Mouse (Mus musculus): ENCODE results near the gene Il4ra. TPM values are rescaled to one million over a fixed set of nuclear protein-coding genes. Genes with fewer than 3 reads are reported as not detected.

Il4ra gene
- polyA plus RNA-seq, 1 experiment from 2014 or later, result 2.9 TPM

GRCm38 (mm10) chr7:125572737-125573136 lies 20.8 kb downstream of the Il4ra start:
- DNase-seq (ENCODE audit: low spot score) (no peak), ATAC-seq (replicated peaks; ENCODE audit: low FRiP score) (no peak)
- no peaks in the 10 kb centered on the region for H3K4me1 ChIP-seq (replicated peaks; ENCODE audit: control insufficient read depth, insufficient read depth, low read length)
- no peaks in the 10 kb centered on the region for H3K27me3 ChIP-seq (ENCODE audit: control insufficient read depth, insufficient read depth, low read length)
- no peak overlapping the region for H3K4me3 ChIP-seq (ENCODE audit: low read depth, low read length)
- H3K9ac ChIP-seq (ENCODE audit: low read length), result no peak overlapping the region
- no peak overlapping the region for H3K27ac ChIP-seq (ENCODE audit: low read depth, low read length)
- H3K9me3 ChIP-seq (ENCODE audit: control insufficient read depth, low read length), result no peaks in the 10 kb centered on the region
- H3K36me3 ChIP-seq (ENCODE audit: control insufficient read depth, insufficient read depth, low read length), result no peaks in the 10 kb centered on the region
- H3K4me2 ChIP-seq (ENCODE audit: low read depth, low read length, severe bottlenecking), result no peak overlapping the region
- WGBS, result 82% methylated on average over 6 of the region's 6 CpGs

- 83% methylated on average over 2 of the region's 2 CpGs for WGBS
Measured at GRCm38 (mm10) chr7:125573849-125574248, 21.9 kb downstream of the Il4ra start.

GRCm38 (mm10) chr7:125574832-125575231 lies 22.9 kb downstream of the Il4ra start:
- Histone ChIP-seq H3K4me3 (ENCODE audit: low read depth, low read length) (no peak overlapping the region), H3K36me3 (ENCODE audit: control insufficient read depth, insufficient read depth, low read length) (no peaks in the 10 kb centered on the region), H3K9ac (ENCODE audit: low read length) (no peak overlapping the region), H3K4me2 (ENCODE audit: low read depth, low read length, severe bottlenecking) (no peak overlapping the region), H3K27me3 (ENCODE audit: control insufficient read depth, insufficient read depth, low read length) (no peaks in the 10 kb centered on the region), H3K9me3 (ENCODE audit: control insufficient read depth, low read length) (no peaks in the 10 kb centered on the region), H3K4me1 (replicated peaks; ENCODE audit: control insufficient read depth, insufficient read depth, low read length) (no peaks in the 10 kb centered on the region), H3K27ac (ENCODE audit: low read depth, low read length) (no peak overlapping the region)
- 90% methylated on average over 3 of the region's 3 CpGs for WGBS
- ATAC-seq (replicated peaks; ENCODE audit: low FRiP score) (no peak), DNase-seq (ENCODE audit: low spot score) (no peak)

More at GRCm38 (mm10) chr7:125573849-125574248, 21.9 kb downstream of the Il4ra start:
- DNase-seq (ENCODE audit: low spot score), result no peak
- H3K4me2 ChIP-seq (ENCODE audit: low read depth, low read length, severe bottlenecking), result no peak overlapping the region
- ATAC-seq (replicated peaks; ENCODE audit: low FRiP score), result no peak
- no peaks in the 10 kb centered on the region for H3K4me1 ChIP-seq (replicated peaks; ENCODE audit: control insufficient read depth, insufficient read depth, low read length)
- no peak overlapping the region for H3K4me3 ChIP-seq (ENCODE audit: low read depth, low read length)
- H3K36me3 ChIP-seq (ENCODE audit: control insufficient read depth, insufficient read depth, low read length), result no peaks in the 10 kb centered on the region
- no peak overlapping the region for H3K27ac ChIP-seq (ENCODE audit: low read depth, low read length)
- no peak overlapping the region for H3K9ac ChIP-seq (ENCODE audit: low read length)
- no peaks in the 10 kb centered on the region for H3K9me3 ChIP-seq (ENCODE audit: control insufficient read depth, low read length)
- no peaks in the 10 kb centered on the region for H3K27me3 ChIP-seq (ENCODE audit: control insufficient read depth, insufficient read depth, low read length)

- Histone ChIP-seq H3K9me3 (ENCODE audit: control insufficient read depth, low read length) (no peaks in the 10 kb centered on the region), H3K27me3 (ENCODE audit: control insufficient read depth, insufficient read depth, low read length) (no peaks in the 10 kb centered on the region), H3K27ac (ENCODE audit: low read depth, low read length) (no peak overlapping the region), H3K4me3 (ENCODE audit: low read depth, low read length) (no peak overlapping the region), H3K9ac (ENCODE audit: low read length) (no peak overlapping the region), H3K4me1 (replicated peaks; ENCODE audit: control insufficient read depth, insufficient read depth, low read length) (no peaks in the 10 kb centered on the region), H3K36me3 (ENCODE audit: control insufficient read depth, insufficient read depth, low read length) (no peaks in the 10 kb centered on the region), H3K4me2 (ENCODE audit: low read depth, low read length, severe bottlenecking) (no peak overlapping the region)
- no peak for DNase-seq (ENCODE audit: low spot score)
- WGBS, result 91% methylated on average over 16 of the region's 16 CpGs
- ATAC-seq (replicated peaks; ENCODE audit: low FRiP score), result no peak
Measured at GRCm38 (mm10) chr7:125575738-125576540, 24.0 kb downstream of the Il4ra start.

GRCm38 (mm10) chr7:125576982-125577381 lies 25.1 kb downstream of the Il4ra start:
- H3K4me1 ChIP-seq (replicated peaks; ENCODE audit: control insufficient read depth, insufficient read depth, low read length), result no peaks in the 10 kb centered on the region
- H3K9ac ChIP-seq (ENCODE audit: low read length), result no peak overlapping the region
- no peaks in the 10 kb centered on the region for H3K27me3 ChIP-seq (ENCODE audit: control insufficient read depth, insufficient read depth, low read length)
- DNase-seq (ENCODE audit: low spot score), result no peak
- 79% methylated on average over 7 of the region's 7 CpGs for WGBS
- no peaks in the 10 kb centered on the region for H3K9me3 ChIP-seq (ENCODE audit: control insufficient read depth, low read length)
- no peak for ATAC-seq (replicated peaks; ENCODE audit: low FRiP score)
- no peaks in the 10 kb centered on the region for H3K36me3 ChIP-seq (ENCODE audit: control insufficient read depth, insufficient read depth, low read length)
- no peak overlapping the region for H3K4me3 ChIP-seq (ENCODE audit: low read depth, low read length)
- H3K27ac ChIP-seq (ENCODE audit: low read depth, low read length), result no peak overlapping the region
- H3K4me2 ChIP-seq (ENCODE audit: low read depth, low read length, severe bottlenecking), result no peak overlapping the region

GRCm38 (mm10) chr7:125577486-125578088 lies 25.7 kb downstream of the Il4ra start:
- H3K27me3 ChIP-seq (ENCODE audit: control insufficient read depth, insufficient read depth, low read length), result no peaks in the 10 kb centered on the region
- no peak overlapping the region for H3K9ac ChIP-seq (ENCODE audit: low read length)
- H3K4me3 ChIP-seq (ENCODE audit: low read depth, low read length), result no peak overlapping the region
- no peaks in the 10 kb centered on the region for H3K9me3 ChIP-seq (ENCODE audit: control insufficient read depth, low read length)
- DNase-seq (ENCODE audit: low spot score), result no peak
- no peak overlapping the region for H3K27ac ChIP-seq (ENCODE audit: low read depth, low read length)
- H3K4me2 ChIP-seq (ENCODE audit: low read depth, low read length, severe bottlenecking), result no peak overlapping the region
- ATAC-seq (replicated peaks; ENCODE audit: low FRiP score), result no peak
- 91% methylated on average over 11 of the region's 11 CpGs for WGBS
- no peaks in the 10 kb centered on the region for H3K4me1 ChIP-seq (replicated peaks; ENCODE audit: control insufficient read depth, insufficient read depth, low read length)
- no peaks in the 10 kb centered on the region for H3K36me3 ChIP-seq (ENCODE audit: control insufficient read depth, insufficient read depth, low read length)

- no peaks in the 10 kb centered on the region for H3K4me1 ChIP-seq (replicated peaks; ENCODE audit: control insufficient read depth, insufficient read depth, low read length)
- no peak overlapping the region for H3K9ac ChIP-seq (ENCODE audit: low read length)
- H3K9me3 ChIP-seq (ENCODE audit: control insufficient read depth, low read length), result no peaks in the 10 kb centered on the region
- no peak overlapping the region for H3K4me2 ChIP-seq (ENCODE audit: low read depth, low read length, severe bottlenecking)
- no peak overlapping the region for H3K27ac ChIP-seq (ENCODE audit: low read depth, low read length)
- DNase-seq (ENCODE audit: low spot score) (no peak), ATAC-seq (replicated peaks; ENCODE audit: low FRiP score) (no peak)
- 84% methylated on average over 3 of the region's 3 CpGs for WGBS
- no peaks in the 10 kb centered on the region for H3K36me3 ChIP-seq (ENCODE audit: control insufficient read depth, insufficient read depth, low read length)
- H3K4me3 ChIP-seq (ENCODE audit: low read depth, low read length), result no peak overlapping the region
- H3K27me3 ChIP-seq (ENCODE audit: control insufficient read depth, insufficient read depth, low read length), result no peaks in the 10 kb centered on the region
Measured at GRCm38 (mm10) chr7:125578106-125578505, 26.2 kb downstream of the Il4ra start.

- H3K27me3 ChIP-seq (ENCODE audit: control insufficient read depth, insufficient read depth, low read length), result no peaks in the 10 kb centered on the region
- no peak overlapping the region for H3K9ac ChIP-seq (ENCODE audit: low read length)
- no peak overlapping the region for H3K4me3 ChIP-seq (ENCODE audit: low read depth, low read length)
- H3K4me1 ChIP-seq (replicated peaks; ENCODE audit: control insufficient read depth, insufficient read depth, low read length), result no peaks in the 10 kb centered on the region
- 92% methylated on average over 9 of the region's 9 CpGs for WGBS
- ATAC-seq (replicated peaks; ENCODE audit: low FRiP score), result no peak
- DNase-seq (ENCODE audit: low spot score), result no peak
- H3K36me3 ChIP-seq (ENCODE audit: control insufficient read depth, insufficient read depth, low read length), result no peaks in the 10 kb centered on the region
- no peak overlapping the region for H3K27ac ChIP-seq (ENCODE audit: low read depth, low read length)
- no peaks in the 10 kb centered on the region for H3K9me3 ChIP-seq (ENCODE audit: control insufficient read depth, low read length)
- no peak overlapping the region for H3K4me2 ChIP-seq (ENCODE audit: low read depth, low read length, severe bottlenecking)
Measured at GRCm38 (mm10) chr7:125579545-125580219, 27.8 kb downstream of the Il4ra start.

All from forebrain, embryonic 11.5 days (tissue).